17 mouse cellular contexts compared by ENCODE assay signal in genomic region chr15:70644447-70645202, GRCm38 (mm10).
DNase-seq lines count a peak whose midpoint lies in the region; ATAC-seq lines count a peak whose summit lies in the region.
"Had no signal": no experiment of that assay in that cellular context is flagged by ENCODE, and none has a peak within 500 bp of the region (broad histone marks: within the 10 kb centered on the region; RNA-seq: fewer than 3 reads in every experiment).

No protein-coding gene starts in this region.

- peak; percentile 58 for ATAC-seq in hindbrain, embryonic 12.5 days (ENCODE audit: low FRiP score)
- ATAC-seq in hindbrain, embryonic 16.5 days: no peak
- ATAC-seq in forebrain, embryonic 13.5 days: peak; percentile 83
- ATAC-seq: intestine, embryonic 15.5 days had no signal

- H3K4me1 ChIP-seq in hindbrain, embryonic 12.5 days: no peaks in the 10 kb centered on the region
- no peaks in the 10 kb centered on the region for H3K4me1 ChIP-seq in hindbrain, embryonic 16.5 days (ENCODE audit: control insufficient read depth, insufficient read depth, low read depth, low read length)
- H3K4me1 ChIP-seq in forebrain, embryonic 13.5 days: 0 out of 2 replicates have a peak, but pooled peaks cover 9% of the 10 kb centered on the region
- H3K4me1 ChIP-seq: embryonic facial prominence, embryonic 12.5 days; heart, embryonic 12.5 days; intestine, embryonic 15.5 days; limb, embryonic 12.5 days had no signal

- no peak overlapping the region for H3K4me2 ChIP-seq in hindbrain, embryonic 12.5 days (replicated peaks)
- H3K4me2 ChIP-seq in hindbrain, embryonic 16.5 days (ENCODE audit: low read length): no peak overlapping the region
- no peak overlapping the region for H3K4me2 ChIP-seq in forebrain, embryonic 13.5 days
- H3K4me2 ChIP-seq: embryonic facial prominence, embryonic 12.5 days; heart, embryonic 12.5 days; intestine, embryonic 15.5 days; limb, embryonic 12.5 days had no signal

- H3K9me3 ChIP-seq in hindbrain, embryonic 12.5 days (replicated peaks): no peaks in the 10 kb centered on the region
- H3K9me3 ChIP-seq in hindbrain, embryonic 16.5 days (ENCODE audit: control insufficient read depth, low read length): no peaks in the 10 kb centered on the region
- no peaks in the 10 kb centered on the region for H3K9me3 ChIP-seq in forebrain, embryonic 13.5 days (replicated peaks)
- H3K9me3 ChIP-seq: embryonic facial prominence, embryonic 12.5 days; heart, embryonic 12.5 days; intestine, embryonic 15.5 days; limb, embryonic 12.5 days had no signal

- H3K27me3 ChIP-seq in hindbrain, embryonic 12.5 days: no peaks in the 10 kb centered on the region
- H3K27me3 ChIP-seq in hindbrain, embryonic 16.5 days (replicated peaks; ENCODE audit: control insufficient read depth, insufficient read depth, low read length): no peaks in the 10 kb centered on the region
- H3K27me3 ChIP-seq in forebrain, embryonic 13.5 days: no peaks in the 10 kb centered on the region
- H3K27me3 ChIP-seq: embryonic facial prominence, embryonic 12.5 days; heart, embryonic 12.5 days; intestine, embryonic 15.5 days; limb, embryonic 12.5 days had no signal

- H3K4me3 ChIP-seq in hindbrain, embryonic 12.5 days: no peak overlapping the region
- no peak overlapping the region for H3K4me3 ChIP-seq in hindbrain, embryonic 16.5 days (ENCODE audit: low read length)
- no peak overlapping the region for H3K4me3 ChIP-seq in forebrain, embryonic 13.5 days
- H3K4me3 ChIP-seq: embryonic facial prominence, embryonic 12.5 days; heart, embryonic 12.5 days; intestine, embryonic 15.5 days; limb, embryonic 12.5 days; myocyte had no signal

- H3K27ac ChIP-seq in hindbrain, embryonic 12.5 days: peak overlapping the region; percentile 52
- H3K27ac ChIP-seq in hindbrain, embryonic 16.5 days (ENCODE audit: low read depth, low read length): no peak overlapping the region
- no peak overlapping the region for H3K27ac ChIP-seq in forebrain, embryonic 13.5 days
- H3K27ac ChIP-seq: embryonic facial prominence, embryonic 12.5 days; intestine, embryonic 15.5 days; kidney, postnatal 0 days; limb, embryonic 12.5 days; liver, embryonic 14.5 days had no signal

- no peak overlapping the region for H3K9ac ChIP-seq in hindbrain, embryonic 12.5 days
- no peak overlapping the region for H3K9ac ChIP-seq in hindbrain, embryonic 16.5 days (ENCODE audit: low read depth, low read length)
- H3K9ac ChIP-seq in forebrain, embryonic 13.5 days: no peak overlapping the region
- H3K9ac ChIP-seq: embryonic facial prominence, embryonic 12.5 days; heart, embryonic 12.5 days; intestine, embryonic 15.5 days; limb, embryonic 12.5 days; liver, embryonic 14.5 days had no signal

- no peaks in the 10 kb centered on the region for H3K36me3 ChIP-seq in hindbrain, embryonic 12.5 days
- H3K36me3 ChIP-seq in hindbrain, embryonic 16.5 days (ENCODE audit: control insufficient read depth, insufficient read depth, low read length): no peaks in the 10 kb centered on the region
- H3K36me3 ChIP-seq in forebrain, embryonic 13.5 days (ENCODE audit: poor library complexity, severe bottlenecking): no peaks in the 10 kb centered on the region
- H3K36me3 ChIP-seq: embryonic facial prominence, embryonic 12.5 days; heart, embryonic 12.5 days; intestine, embryonic 15.5 days; limb, embryonic 12.5 days had no signal

- peak; percentile 2 for DNase-seq in brain, adult 2 months (ENCODE audit: low read depth, low spot score)
- peak; percentile 37 for DNase-seq in mesoderm, embryonic 11.5 days (ENCODE audit: low read depth, low spot score)
- no peak for DNase-seq in left cerebral cortex, adult 9 months (ENCODE audit: low spot score in 2 of 2)
- no peak for DNase-seq in kidney, postnatal 25 days
- DNase-seq in spleen, adult 18-20 months: no peak
- DNase-seq: cerebellum, adult 9-11 months; thymus, postnatal 4 days had no signal

Comparison
In these comparisons a context has a peak if more than half of its experiments do, and no peak if none do; other contexts are left out.
1. DNase-seq: peak in brain, adult 2 months (single experiment) and mesoderm, embryonic 11.5 days (single experiment); none in left cerebral cortex, adult 9 months (0 of 2), kidney, postnatal 25 days (0 of 2) and spleen, adult 18-20 months (0 of 2).